Mouse (Mus musculus) E14TG2a.4 (cell line): ENCODE data around the gene Cdcp1.

Source experiments
- H3K27me3 ChIP-seq: 2 replicates; pipeline ENCODE4 v1.6.1; 2014; ENCODE audit warnings: low read length, control low read depth; ENCODE audit not compliant: insufficient read depth
- H3K36me3 ChIP-seq: 2 replicates; pipeline ENCODE4 v1.6.1; 2014; ENCODE audit warnings: low read length, control low read depth; ENCODE audit not compliant: insufficient read depth
- H3K4me1 ChIP-seq: replicated peaks from 2 replicates; pipeline ENCODE4 v1.6.1; 2014; ENCODE audit warnings: low read depth, low read length, control low read depth
- H3K4me3 ChIP-seq: replicated peaks from 2 replicates; pipeline ENCODE4 v1.5.1; 2014; ENCODE audit warnings: mild to moderate bottlenecking, low read length
- H3K9me3 ChIP-seq: 2 replicates; pipeline ENCODE4 v1.6.1; 2014; ENCODE audit warnings: low read length, control low read depth
- CTCF ChIP-seq: conservative IDR thresholded peaks from 2 replicates; pipeline ENCODE4 v1.5.1; 2014; ENCODE audit warnings: low read length
- NANOG ChIP-seq: IDR thresholded peaks from 2 replicates; pipeline ENCODE4 v1.6.1; 2014; ENCODE audit warnings: borderline replicate concordance, low read length, mixed read lengths
- POU5F1 ChIP-seq: IDR thresholded peaks from 2 replicates; pipeline ENCODE4 v1.6.1; 2014; ENCODE audit warnings: low read length, borderline replicate concordance

The Cdcp1 gene

GRCm38 (mm10) chr9:123152026-123152425 lies 63.8 kb downstream of the Cdcp1 start:
- Histone ChIP-seq H3K4me3 (no peak overlapping the region), H3K4me1 (peaks cover 8% of the 10 kb centered on the region), H3K36me3 (no peaks in the 10 kb centered on the region), H3K27me3 (peaks cover 21% of the 10 kb centered on the region), H3K9me3 (peaks cover 13% of the 10 kb centered on the region)
- TF ChIP-seq NANOG, result no peak
- no peak for TF ChIP-seq CTCF
- no peak for TF ChIP-seq POU5F1

GRCm38 (mm10) chr9:123151561-123151960 lies 64.3 kb downstream of the Cdcp1 start:
- peaks cover 17% of the 10 kb centered on the region for H3K9me3 ChIP-seq
- no peaks in the 10 kb centered on the region for H3K36me3 ChIP-seq
- H3K27me3 ChIP-seq, result peaks cover 17% of the 10 kb centered on the region
- H3K4me3 ChIP-seq, result no peak overlapping the region
- TF ChIP-seq NANOG (no peak), POU5F1 (no peak), CTCF (no peak)
- H3K4me1 ChIP-seq, result peaks cover 3% of the 10 kb centered on the region

DNA sequence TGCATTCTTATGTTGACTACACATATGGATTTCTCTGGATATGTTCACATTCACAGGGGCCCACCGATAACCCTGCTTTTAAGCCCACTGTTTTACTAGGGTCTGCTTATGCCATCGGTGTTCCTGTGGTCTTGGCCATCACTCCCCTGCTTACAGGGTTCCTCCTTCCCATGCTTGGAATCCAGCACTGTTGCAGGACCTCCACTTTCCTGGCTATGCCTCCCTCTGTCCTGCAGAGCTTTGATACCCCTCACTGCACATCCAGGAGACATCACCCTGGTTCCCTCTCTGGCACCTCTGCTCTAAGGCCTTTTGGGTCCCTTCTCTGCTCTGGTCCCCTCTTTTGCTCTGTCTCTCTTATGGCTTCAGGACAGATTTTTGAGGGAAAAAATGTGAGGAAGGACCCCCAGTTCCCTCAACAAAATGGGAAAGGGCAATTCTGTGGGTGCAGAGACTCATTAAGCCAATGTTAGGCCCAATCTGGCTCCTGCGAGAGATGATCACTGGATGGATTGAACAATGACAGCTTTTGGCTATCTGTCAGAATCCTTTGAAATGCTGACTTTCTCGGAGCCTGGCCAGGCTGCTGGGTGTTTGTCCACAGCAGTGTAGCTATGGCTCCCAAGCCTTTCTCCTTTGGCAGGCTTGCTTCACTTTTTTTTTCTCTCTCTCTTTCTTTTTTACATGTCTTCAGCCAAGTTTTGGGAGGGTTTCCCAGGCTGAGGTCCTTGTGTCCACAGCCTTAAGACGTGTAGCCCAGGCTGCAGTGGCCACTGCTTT lies 65.4 kb downstream of the Cdcp1 start, which contains the start of gene Clec3b:
TSS of gene Clec3b (plus strand) at position 706 of the 780 bp plus-strand sequence.
- no peak within 1 kb of the TSS for H3K4me3 ChIP-seq
- H3K36me3 ChIP-seq, result no peaks in the 10 kb centered on the region
- no peaks in the 10 kb centered on the region for H3K4me1 ChIP-seq
- TF ChIP-seq POU5F1 (no peak), CTCF (no peak), NANOG (no peak)
- H3K27me3 ChIP-seq, result peaks cover 6% of the 10 kb centered on the region
- H3K9me3 ChIP-seq, result peaks cover 27% of the 10 kb centered on the region

GRCm38 (mm10) chr9:123148430-123148829 lies 67.4 kb downstream of the Cdcp1 start:
- Histone ChIP-seq H3K27me3 (peaks cover 2% of the 10 kb centered on the region; the same call in 1 of the 2 replicates), H3K4me3 (no peak overlapping the region)
- TF ChIP-seq NANOG (no peak), POU5F1 (no peak), CTCF (no peak)

GRCm38 (mm10) chr9:123139887-123140614 lies 75.8 kb downstream of the Cdcp1 start:
- Histone ChIP-seq H3K9me3 (peaks cover 68% of the 10 kb centered on the region), H3K27me3 (no peaks in the 10 kb centered on the region), H3K4me1 (no peaks in the 10 kb centered on the region), H3K4me3 (no peak overlapping the region), H3K36me3 (peaks cover 78% of the 10 kb centered on the region)
- TF ChIP-seq CTCF (no peak), POU5F1 (no peak), NANOG (no peak)

More at GRCm38 (mm10) chr9:123148430-123148829, 67.4 kb downstream of the Cdcp1 start:
- Histone ChIP-seq H3K36me3 (peaks cover 7% of the 10 kb centered on the region; the same call in 1 of the 2 replicates), H3K9me3 (peaks cover 47% of the 10 kb centered on the region), H3K4me1 (no peaks in the 10 kb centered on the region)

GRCm38 (mm10) chr9:123138891-123139474 lies 76.9 kb downstream of the Cdcp1 start:
- Histone ChIP-seq H3K27me3 (no peaks in the 10 kb centered on the region), H3K4me1 (no peaks in the 10 kb centered on the region), H3K4me3 (no peak overlapping the region), H3K9me3 (peaks cover 58% of the 10 kb centered on the region), H3K36me3 (peaks cover 84% of the 10 kb centered on the region)
- TF ChIP-seq NANOG (no peak), POU5F1 (no peak), CTCF (no peak)

- no peaks in the 10 kb centered on the region for H3K27me3 ChIP-seq
- no peak overlapping the region for H3K4me3 ChIP-seq
- H3K9me3 ChIP-seq, result peaks cover 39% of the 10 kb centered on the region
- H3K4me1 ChIP-seq, result no peaks in the 10 kb centered on the region
- peaks cover 95% of the 10 kb centered on the region for H3K36me3 ChIP-seq
- TF ChIP-seq NANOG (no peak), CTCF (no peak), POU5F1 (no peak)
These were observed 78.7 kb downstream of the Cdcp1 start for GRCm38 (mm10) chr9:123136953-123137682.

DNA sequence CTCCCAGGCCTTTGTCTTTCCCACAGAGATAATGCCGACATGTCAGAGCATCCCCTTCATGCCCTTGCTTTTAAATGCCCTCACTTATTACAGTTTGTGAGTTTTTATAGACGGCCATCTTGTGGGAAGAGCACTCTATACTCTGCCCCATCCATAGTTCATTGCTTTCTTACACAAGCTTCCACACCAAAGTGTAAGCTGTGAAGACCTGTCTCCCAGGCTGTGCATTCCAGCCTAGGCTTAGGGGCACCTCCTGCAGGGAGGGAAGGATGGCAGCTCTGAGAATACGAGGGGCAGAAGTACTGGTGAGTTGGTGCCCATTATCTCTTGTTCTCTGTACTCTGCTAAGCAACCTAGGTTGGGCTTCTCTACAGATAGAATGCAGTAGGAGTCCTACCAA lies 82.8 kb downstream of the Cdcp1 start:
- Histone ChIP-seq H3K4me1 (no peaks in the 10 kb centered on the region), H3K27me3 (no peaks in the 10 kb centered on the region), H3K36me3 (peaks cover 100% of the 10 kb centered on the region), H3K9me3 (no peaks in the 10 kb centered on the region), H3K4me3 (no peak overlapping the region)
- TF ChIP-seq CTCF (no peak), POU5F1 (no peak), NANOG (no peak)
